Mouse (Mus musculus): ENCODE data around the gene Mthfd1l. TPM values are rescaled to one million over a fixed set of nuclear protein-coding genes. Genes with fewer than 3 reads are reported as not detected.
A peak's percentile ranks its signal among the peaks of the same experiment; 100 is the strongest.
"Not testable (repeated sequence)": the region's sequence is repeated elsewhere in the genome, so short reads cannot be mapped to it uniquely, and the experiment has no call there.

Mthfd1l gene
- polyA plus RNA-seq, 1 experiment from 2014 or later = 5.2 TPM

GRCm38 (mm10) chr10:4071845-4072345 lies 99.0 kb downstream of the Mthfd1l start:
- Histone ChIP-seq H3K27ac (no peak overlapping the region), H3K9me3 (replicated peaks) (no peaks in the 10 kb centered on the region), H3K9ac (no peak overlapping the region), H3K27me3 (no peaks in the 10 kb centered on the region), H3K36me3 (ENCODE audit: poor library complexity, severe bottlenecking) (no peaks in the 10 kb centered on the region), H3K4me2 (no peak overlapping the region), H3K4me3 (no peak overlapping the region), H3K4me1 (peaks cover 9% of the 10 kb centered on the region; the same call in 1 of the 2 replicates)
- 65% methylated on average over 6 of the region's 6 CpGs for WGBS
- peak; percentile 50 for ATAC-seq

GRCm38 (mm10) chr10:4072491-4072890 lies 99.6 kb downstream of the Mthfd1l start:
- WGBS = 75% methylated on average over 4 of the region's 4 CpGs
- H3K9me3 ChIP-seq (replicated peaks); H3K9ac ChIP-seq; H3K4me2 ChIP-seq; H3K27ac ChIP-seq; H3K4me3 ChIP-seq; H3K27me3 ChIP-seq; H3K36me3 ChIP-seq (ENCODE audit: poor library complexity, severe bottlenecking); ATAC-seq; H3K4me1 ChIP-seq: not testable (repeated sequence)

GRCm38 (mm10) chr10:4078220-4078840 lies 105.4 kb downstream of the Mthfd1l start:
- no peak overlapping the region for H3K4me2 ChIP-seq
- H3K27me3 ChIP-seq = no peaks in the 10 kb centered on the region
- WGBS = 87% methylated on average over 9 of the region's 9 CpGs
- ATAC-seq = no peak
- no peak overlapping the region for H3K4me3 ChIP-seq
- no peak overlapping the region for H3K9ac ChIP-seq
- H3K36me3 ChIP-seq (ENCODE audit: poor library complexity, severe bottlenecking) = no peaks in the 10 kb centered on the region
- H3K27ac ChIP-seq = no peak overlapping the region
- H3K4me1 ChIP-seq = peaks cover 8% of the 10 kb centered on the region; the same call in 1 of the 2 replicates
- H3K9me3 ChIP-seq (replicated peaks) = no peaks in the 10 kb centered on the region

DNA sequence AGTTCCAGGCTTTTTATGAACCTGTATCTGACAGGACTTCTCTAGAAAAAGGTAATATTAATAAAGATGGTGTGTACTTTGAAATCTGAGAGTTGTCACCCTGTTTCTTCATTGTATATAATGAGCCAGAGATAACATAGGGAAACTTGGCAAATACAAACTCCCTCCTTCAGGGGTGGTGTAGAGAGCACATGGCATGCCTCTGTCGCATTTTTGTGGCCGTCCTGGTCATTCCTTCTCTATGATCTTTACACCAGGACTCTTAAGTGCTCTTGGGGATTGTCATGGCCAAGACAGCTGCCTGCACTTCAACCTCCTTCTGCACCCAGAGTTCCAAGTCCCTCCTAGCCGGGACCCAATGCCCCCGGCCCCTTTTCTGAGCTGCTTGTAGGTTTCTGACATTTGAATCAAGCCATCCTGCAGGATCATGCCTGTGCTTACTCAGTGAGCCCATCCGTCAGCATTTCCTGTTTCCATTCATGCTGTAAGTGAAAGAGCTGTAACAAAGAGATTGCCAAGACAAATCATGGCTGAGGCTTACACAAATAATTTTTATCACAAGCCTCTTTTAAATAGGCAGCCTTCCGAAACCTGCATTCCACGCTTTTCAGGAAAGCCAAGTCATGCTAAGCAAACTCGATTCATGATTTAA lies 106.2 kb downstream of the Mthfd1l start:
- Histone ChIP-seq H3K36me3 (ENCODE audit: poor library complexity, severe bottlenecking) (no peaks in the 10 kb centered on the region), H3K9ac (no peak overlapping the region), H3K4me2 (no peak overlapping the region), H3K4me3 (no peak overlapping the region), H3K9me3 (replicated peaks) (no peaks in the 10 kb centered on the region), H3K27me3 (no peaks in the 10 kb centered on the region), H3K27ac (no peak overlapping the region; the same call in 1 of the 2 replicates), H3K4me1 (peaks cover 8% of the 10 kb centered on the region; the same call in 1 of the 2 replicates)
- no peak for ATAC-seq
- WGBS = 76% methylated on average over 8 of the region's 8 CpGs

DNA sequence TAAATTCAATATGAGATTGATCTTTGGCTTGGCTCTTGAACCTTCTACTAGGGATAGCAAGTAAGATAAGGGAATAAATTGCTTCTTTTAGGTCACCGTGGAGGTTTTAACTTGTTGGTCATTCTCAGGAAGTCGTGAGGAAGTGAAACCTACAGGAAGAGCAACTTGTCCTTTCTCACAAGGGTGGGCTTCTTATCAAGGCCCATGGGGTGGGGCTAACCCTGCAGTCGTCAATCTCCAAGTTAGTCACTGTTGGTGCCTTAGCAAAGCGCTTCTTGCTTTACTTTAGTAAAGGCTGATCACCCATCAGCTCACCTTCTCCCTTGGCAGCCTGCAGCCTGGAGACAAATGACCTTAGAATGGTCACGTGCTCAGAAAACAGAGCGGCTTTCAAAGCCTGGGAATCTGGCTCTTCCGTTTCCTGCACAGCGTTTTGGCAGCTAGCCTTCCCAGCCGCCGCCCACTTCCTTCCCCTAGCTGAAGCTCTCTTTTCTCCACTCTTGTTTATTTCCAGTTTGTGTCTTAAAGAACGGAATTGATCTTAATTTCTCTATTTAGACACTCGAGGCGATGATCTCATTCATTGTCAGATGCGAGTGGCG lies 106.8 kb downstream of the Mthfd1l start:
- no peak overlapping the region for H3K27ac ChIP-seq
- no peak overlapping the region for H3K4me3 ChIP-seq
- no peak overlapping the region for H3K9ac ChIP-seq
- H3K27me3 ChIP-seq = no peaks in the 10 kb centered on the region
- no peak overlapping the region for H3K4me2 ChIP-seq
- H3K4me1 ChIP-seq = peaks cover 8% of the 10 kb centered on the region; the same call in 1 of the 2 replicates
- WGBS = 67% methylated on average over 15 of the region's 15 CpGs
- ATAC-seq = no peak
- H3K9me3 ChIP-seq (replicated peaks) = no peaks in the 10 kb centered on the region
- no peaks in the 10 kb centered on the region for H3K36me3 ChIP-seq (ENCODE audit: poor library complexity, severe bottlenecking)

GRCm38 (mm10) chr10:4083609-4084008 lies 110.7 kb downstream of the Mthfd1l start:
- no peak for ATAC-seq
- Histone ChIP-seq H3K4me2 (no peak overlapping the region), H3K4me3 (no peak overlapping the region), H3K4me1 (peaks cover 13% of the 10 kb centered on the region), H3K27ac (no peak overlapping the region), H3K9me3 (replicated peaks) (no peaks in the 10 kb centered on the region), H3K9ac (no peak overlapping the region), H3K27me3 (no peaks in the 10 kb centered on the region), H3K36me3 (ENCODE audit: poor library complexity, severe bottlenecking) (no peaks in the 10 kb centered on the region)
- 86% methylated on average over 9 of the region's 9 CpGs for WGBS

- Histone ChIP-seq H3K4me3 (no peak overlapping the region), H3K9ac (no peak overlapping the region), H3K4me1 (peaks cover 6% of the 10 kb centered on the region; the same call in 1 of the 2 replicates), H3K4me2 (no peak overlapping the region), H3K27me3 (no peaks in the 10 kb centered on the region), H3K27ac (no peak overlapping the region), H3K36me3 (ENCODE audit: poor library complexity, severe bottlenecking) (no peaks in the 10 kb centered on the region), H3K9me3 (replicated peaks) (no peaks in the 10 kb centered on the region)
- WGBS = 59% methylated on average over 4 of the region's 4 CpGs
- no peak for ATAC-seq
Observed at GRCm38 (mm10) chr10:4084907-4085306, 112.0 kb downstream of the Mthfd1l start.

DNA sequence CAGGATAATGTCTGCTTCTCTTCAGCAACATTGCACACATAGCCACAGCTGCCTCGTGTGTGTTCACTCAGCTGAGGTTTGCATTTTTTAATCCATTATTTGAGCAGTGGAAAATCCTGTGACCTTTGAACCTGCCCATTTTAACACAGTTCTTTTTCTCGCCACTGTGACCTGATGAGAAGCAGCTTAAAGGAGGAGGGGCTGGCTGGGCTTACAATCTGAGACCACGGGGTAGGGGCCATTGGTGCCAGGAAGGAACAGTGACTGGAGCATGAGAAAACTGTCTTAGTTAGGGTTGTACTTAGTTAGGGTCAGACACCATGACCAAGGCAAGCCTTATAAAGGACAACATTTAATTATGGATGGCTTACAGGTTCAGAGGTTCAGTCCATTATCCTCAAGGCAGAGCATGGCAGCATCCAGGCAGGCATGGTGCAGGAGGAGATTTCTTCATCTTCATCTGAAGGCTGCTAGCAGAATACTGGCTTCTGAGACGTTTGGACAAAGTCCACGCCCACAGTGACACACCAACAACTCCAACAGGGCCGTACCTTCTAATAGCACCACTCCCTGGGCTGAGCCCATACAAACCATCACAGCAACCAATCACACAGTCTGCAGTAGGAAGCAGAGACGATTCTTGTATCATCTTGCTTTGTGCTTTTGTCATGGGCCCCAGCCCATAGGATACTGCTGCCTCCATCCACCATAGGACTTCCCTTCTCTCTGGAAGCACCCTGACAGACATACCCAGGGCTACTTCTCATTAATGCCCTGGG lies 112.6 kb downstream of the Mthfd1l start:
- ATAC-seq = no peak
- H3K4me2 ChIP-seq = no peak overlapping the region
- 57% methylated on average over 7 of the region's 7 CpGs for WGBS
- H3K27me3 ChIP-seq = no peaks in the 10 kb centered on the region
- H3K27ac ChIP-seq = no peak overlapping the region
- H3K36me3 ChIP-seq (ENCODE audit: poor library complexity, severe bottlenecking) = no peaks in the 10 kb centered on the region
- H3K4me3 ChIP-seq = no peak overlapping the region
- H3K9ac ChIP-seq = no peak overlapping the region
- H3K9me3 ChIP-seq (replicated peaks) = no peaks in the 10 kb centered on the region
- peaks cover 5% of the 10 kb centered on the region; the same call in 1 of the 2 replicates for H3K4me1 ChIP-seq

DNA sequence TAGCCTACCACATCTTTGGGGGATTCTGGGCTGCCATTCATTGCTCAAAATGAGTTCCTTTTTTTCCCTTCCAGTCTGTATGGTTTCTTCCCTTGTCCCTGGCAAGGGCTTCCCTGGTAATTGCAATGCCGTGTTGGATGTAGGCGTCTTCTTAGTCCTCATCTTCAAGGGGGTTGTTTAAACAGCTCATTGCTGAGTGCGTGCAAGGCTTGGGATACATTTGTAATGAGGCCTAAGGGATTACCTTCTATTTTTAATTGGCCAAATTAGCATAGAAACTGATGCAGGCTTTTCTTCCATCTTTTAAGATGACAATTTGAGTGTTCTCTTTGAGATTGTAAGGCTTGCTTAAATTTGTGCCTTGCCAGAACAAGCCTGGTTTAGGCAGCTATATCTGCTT lies 114.6 kb downstream of the Mthfd1l start:
- ATAC-seq = peak; percentile 79; the same call in 1 of the 2 replicates
- H3K4me2 ChIP-seq = no peak overlapping the region
- peak overlapping the region; percentile 10; the same call in 1 of the 2 replicates for H3K27ac ChIP-seq
- WGBS = 29% methylated on average over 3 of the region's 3 CpGs
- no peaks in the 10 kb centered on the region for H3K9me3 ChIP-seq (replicated peaks)
- no peaks in the 10 kb centered on the region for H3K27me3 ChIP-seq
- no peak overlapping the region for H3K4me3 ChIP-seq
- peaks cover 5% of the 10 kb centered on the region; the same call in 1 of the 2 replicates for H3K4me1 ChIP-seq
- H3K9ac ChIP-seq = no peak overlapping the region
- no peaks in the 10 kb centered on the region for H3K36me3 ChIP-seq (ENCODE audit: poor library complexity, severe bottlenecking)

DNA sequence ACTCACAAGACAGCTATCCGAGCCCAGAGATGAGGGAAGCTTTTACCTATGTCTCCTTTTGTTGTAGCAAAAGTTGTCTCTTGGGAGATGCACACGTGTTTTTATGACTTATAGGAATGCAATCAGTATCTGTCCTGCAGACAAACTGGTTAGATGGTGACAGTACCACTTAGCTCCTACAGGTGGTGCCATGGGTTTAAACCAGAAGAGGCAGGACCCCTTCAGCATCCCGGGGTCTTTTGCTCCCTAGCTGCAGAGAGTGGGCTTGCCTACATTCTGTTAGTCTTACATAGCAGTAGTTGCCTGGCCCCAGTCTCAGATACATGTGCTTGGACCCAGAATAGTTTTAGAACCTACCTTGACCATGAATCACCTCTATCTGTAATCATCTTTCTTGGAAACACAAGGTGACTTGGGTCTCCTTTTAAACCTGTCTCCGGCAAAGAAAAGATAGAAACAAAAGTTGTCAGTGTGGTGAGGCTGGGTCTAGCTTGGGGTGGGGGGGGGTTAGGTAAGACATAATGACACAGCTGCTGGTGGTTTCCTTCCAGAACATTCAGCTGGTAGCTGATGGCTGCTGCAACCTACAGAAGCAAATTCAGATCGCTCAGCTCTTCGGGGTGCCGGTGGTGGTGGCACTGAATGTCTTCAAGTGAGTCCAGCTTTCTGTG lies 116.0 kb downstream of the Mthfd1l start:
- 76% methylated on average over 7 of the region's 7 CpGs for WGBS
- peak; percentile 22; the same call in 1 of the 2 replicates for ATAC-seq
- Histone ChIP-seq H3K4me1 (peaks cover 5% of the 10 kb centered on the region; the same call in 1 of the 2 replicates), H3K4me3 (no peak overlapping the region), H3K4me2 (no peak overlapping the region), H3K27ac (no peak overlapping the region), H3K27me3 (no peaks in the 10 kb centered on the region), H3K36me3 (ENCODE audit: poor library complexity, severe bottlenecking) (no peaks in the 10 kb centered on the region), H3K9me3 (replicated peaks) (no peaks in the 10 kb centered on the region), H3K9ac (no peak overlapping the region)

DNA sequence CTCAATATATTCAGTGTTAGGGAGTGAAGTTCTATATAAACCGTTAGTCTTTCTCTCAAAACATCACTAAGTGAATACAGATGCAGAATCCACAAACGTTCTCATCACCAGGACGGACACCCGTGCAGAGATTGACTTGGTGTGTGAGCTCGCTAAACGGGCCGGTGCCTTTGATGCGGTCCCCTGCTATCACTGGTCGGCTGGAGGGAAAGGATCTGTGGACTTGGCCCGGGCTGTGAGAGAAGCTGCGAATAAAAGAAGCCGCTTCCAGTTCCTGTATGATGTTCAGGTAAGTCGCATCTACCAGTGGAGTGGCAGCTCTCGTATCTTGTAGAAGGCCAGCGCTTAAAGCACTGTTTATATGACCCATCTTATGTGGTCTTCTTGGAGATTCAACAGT lies 117.0 kb downstream of the Mthfd1l start:
- no peak for ATAC-seq
- no peaks in the 10 kb centered on the region for H3K9me3 ChIP-seq (replicated peaks)
- no peak overlapping the region for H3K4me2 ChIP-seq
- no peaks in the 10 kb centered on the region for H3K36me3 ChIP-seq (ENCODE audit: poor library complexity, severe bottlenecking)
- no peak overlapping the region for H3K4me3 ChIP-seq
- peaks cover 5% of the 10 kb centered on the region; the same call in 1 of the 2 replicates for H3K4me1 ChIP-seq
- no peaks in the 10 kb centered on the region for H3K27me3 ChIP-seq
- WGBS = 89% methylated on average over 15 of the region's 15 CpGs
- H3K9ac ChIP-seq = no peak overlapping the region
- H3K27ac ChIP-seq = no peak overlapping the region

Data from forebrain, embryonic 13.5 days (tissue).